Mouse (Mus musculus) small intestine, adult 2 months (tissue): Measurements from ENCODE around the gene Qtrt1.

Source experiments
- CTCF ChIP-seq: fragments of 200-500 bp; IDR thresholded peaks from 2 replicates; pipeline ENCODE4 v1.5.1; 2012; ENCODE audit warnings: low read depth, mild to moderate bottlenecking, control low read depth, inconsistent platforms, low read length, moderate library complexity, mixed read lengths; ENCODE audit not compliant: insufficient replicate concordance, insufficient read length; ENCODE audit errors: extremely low read depth
- POLR2A ChIP-seq: fragments of 200-500 bp; IDR thresholded peaks from 2 replicates; pipeline ENCODE4 v1.6.1; 2012; ENCODE audit warnings: low read depth, mild to moderate bottlenecking, control low read depth, inconsistent platforms, low read length, moderate library complexity

GRCm38 (mm10) chr9:21368131-21368584, 43.5 kb upstream of the Qtrt1 start:
- no peak; the same call in 1 of the 2 replicates for TF ChIP-seq POLR2A
- TF ChIP-seq CTCF: no peak
